In the genomic region with DNA sequence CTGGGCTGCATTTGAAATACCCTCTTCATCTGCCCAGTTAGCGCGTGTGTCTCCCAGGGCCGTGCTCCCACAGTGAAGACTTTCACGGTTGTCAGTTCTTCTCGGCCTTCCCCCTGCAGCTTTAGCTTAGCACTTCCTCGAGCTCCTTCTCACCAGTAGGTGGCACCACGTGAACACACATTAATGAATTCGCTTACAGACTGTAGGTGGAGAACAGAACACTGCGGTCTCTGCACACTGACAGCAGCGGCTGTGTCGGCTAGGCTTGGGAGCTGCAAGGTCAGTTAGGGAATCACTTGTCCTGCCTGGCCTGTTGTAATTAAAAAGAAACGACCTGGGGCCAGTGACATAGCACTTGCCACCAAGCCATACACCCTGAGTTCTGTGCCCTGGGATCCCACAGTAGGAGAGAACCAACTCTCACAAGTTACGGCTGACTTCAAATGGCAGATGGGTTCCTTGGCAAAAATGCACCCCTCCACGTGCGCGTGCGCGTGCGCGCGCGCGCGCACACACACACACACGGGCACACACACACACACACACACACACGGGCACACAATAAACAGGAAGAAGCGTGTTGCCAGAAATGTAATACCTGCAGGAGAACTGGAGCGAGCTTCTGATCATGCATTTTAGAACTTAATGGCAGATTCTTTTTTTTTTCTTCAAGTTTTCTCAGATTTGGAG, we compare ENCODE assay signal across 8 mouse cellular contexts. TPM values are rescaled to one million over a fixed set of nuclear protein-coding genes. Genes with fewer than 3 reads are reported as not detected.
DNase-seq lines count a peak whose midpoint lies in the region; ATAC-seq and TF ChIP-seq lines count a peak whose summit lies in the region.

No protein-coding gene starts in this region.

- 0 out of 2 replicates have a peak, but pooled peaks cover 2% of the 10 kb centered on the region for H3K27me3 ChIP-seq in hindbrain, embryonic 10.5 days (ENCODE audit: insufficient read depth, poor library complexity, severe bottlenecking)
- no peaks in the 10 kb centered on the region for H3K27me3 ChIP-seq in lung, embryonic 16.5 days (ENCODE audit: control insufficient read depth, insufficient read depth, low read depth, low read length)
- no peaks in the 10 kb centered on the region for H3K27me3 ChIP-seq in thymus, adult 2 months (ENCODE audit: control insufficient read depth, insufficient read depth, low read length)

- H3K36me3 ChIP-seq in hindbrain, embryonic 10.5 days, result no peaks in the 10 kb centered on the region
- H3K36me3 ChIP-seq in lung, embryonic 16.5 days (ENCODE audit: control insufficient read depth, insufficient read depth, low read length), result no peaks in the 10 kb centered on the region
- no peaks in the 10 kb centered on the region for H3K36me3 ChIP-seq in thymus, adult 2 months (ENCODE audit: control insufficient read depth, insufficient read depth, low read length)

- peak; percentile 92 for DNase-seq in MEL-GATA-1-ER (ENCODE audit: extremely low read depth, low read depth)
- DNase-seq in cerebellum, adult 9-10 months, result peak; percentile 90
- peak; percentile 87 for DNase-seq in hindbrain, embryonic 10.5 days (ENCODE audit: low spot score)
- DNase-seq in layer of hippocampus, adult 9-11 months, result peak; percentile 91
- peak; percentile 76 for DNase-seq in ovary, adult 18-20 months (ENCODE audit: low spot score)
- DNase-seq in thymus, adult 2 months, result peak; percentile 91

- H3K4me1 ChIP-seq in hindbrain, embryonic 10.5 days (replicated peaks), result peaks cover 30% of the 10 kb centered on the region
- H3K4me1 ChIP-seq in lung, embryonic 16.5 days (replicated peaks; ENCODE audit: control insufficient read depth, insufficient read depth, low read length), result peaks cover 13% of the 10 kb centered on the region
- H3K4me1 ChIP-seq in thymus, adult 2 months (replicated peaks; ENCODE audit: control insufficient read depth, insufficient read depth, low read length), result peaks cover 17% of the 10 kb centered on the region

- peak; percentile 91 for ATAC-seq in frontal cortex, adult (ENCODE audit: low TSS enrichment)
- ATAC-seq in lung, embryonic 16.5 days (ENCODE audit: low read depth), result peak; percentile 90

- peak overlapping the region; percentile 83 for H3K27ac ChIP-seq in hindbrain, embryonic 10.5 days
- peak overlapping the region; percentile 82 for H3K27ac ChIP-seq in lung, embryonic 16.5 days (ENCODE audit: low read length)
- peak overlapping the region; percentile 92 for H3K27ac ChIP-seq in thymus, adult 2 months (ENCODE audit: control insufficient read depth, insufficient read depth, low read length)

- peak overlapping the region; percentile 74 for H3K9ac ChIP-seq in lung, embryonic 16.5 days (ENCODE audit: low read length)

- WGBS in hindbrain, embryonic 10.5 days, result 16% methylated on average over 28 of the region's 28 CpGs
- 6% methylated on average over 28 of the region's 28 CpGs for WGBS in lung, embryonic 16.5 days
- under 1% methylated on average over 28 of the region's 28 CpGs for WGBS in thymus, adult 2 months

- no peaks in the 10 kb centered on the region for H3K9me3 ChIP-seq in hindbrain, embryonic 10.5 days
- H3K9me3 ChIP-seq in lung, embryonic 16.5 days (ENCODE audit: control insufficient read depth, low read length), result no peaks in the 10 kb centered on the region

- TF ChIP-seq POLR2A in thymus, adult 2 months (IDR thresholded peaks at IDR 0.05; ENCODE audit: control insufficient read depth, extremely low read depth, insufficient read depth, low read length, poor library complexity), result no peak; the same call in 1 of the 2 replicates

- peak overlapping the region; percentile 94 for H3K4me2 ChIP-seq in lung, embryonic 16.5 days (ENCODE audit: low read depth, low read length)

- H3K4me3 ChIP-seq in hindbrain, embryonic 10.5 days, result peak overlapping the region; percentile 52
- H3K4me3 ChIP-seq in lung, embryonic 16.5 days (ENCODE audit: low read length), result peak overlapping the region; percentile 51
- peak overlapping the region; percentile 53 for H3K4me3 ChIP-seq in thymus, adult 2 months (ENCODE audit: control insufficient read depth, insufficient read depth, low read length)

- peak; percentile 60; the same call in 1 of the 2 replicates for TF ChIP-seq CTCF in thymus, adult 2 months (IDR thresholded peaks at IDR 0.05; ENCODE audit: borderline replicate concordance, control insufficient read depth, extremely low read depth, insufficient read depth, low read length, poor library complexity)

RNA-seq across cellular contexts. Expression of gene Rpl14, which starts 11.5 kb away (rescaled TPM):
- polyA plus RNA-seq in hindbrain, embryonic 10.5 days (2016; fragmentation: Nextera tagmentation; extraction: Ambion mirVana), result 673 and 781 TPM in 2 replicates
- polyA plus RNA-seq in lung, embryonic 16.5 days (2015; fragmentation: Nextera tagmentation; extraction: Ambion mirVana), result 767 and 782 TPM in 2 replicates
- polyA plus RNA-seq in thymus, adult 2 months (2012; rRNA removed), result 585 and 677 TPM in 2 replicates

RNA-seq across cellular contexts. Expression of gene Entpd3, which starts 43.1 kb away (rescaled TPM):
- polyA plus RNA-seq in hindbrain, embryonic 10.5 days (2016; fragmentation: Nextera tagmentation; extraction: Ambion mirVana), result 0.25 and 0.41 TPM in 2 replicates
- polyA plus RNA-seq in lung, embryonic 16.5 days (2015; fragmentation: Nextera tagmentation; extraction: Ambion mirVana), result 9.3 and 10.8 TPM in 2 replicates
- 2.0 TPM in 2 replicates for polyA plus RNA-seq in thymus, adult 2 months (2012; rRNA removed)

Comparison
In these comparisons a context has a peak if more than half of its experiments do, and no peak if none do; other contexts are left out.
1. Peak in every context shown above with its lines: DNase-seq, ATAC-seq, H3K4me3 ChIP-seq and H3K27ac ChIP-seq.